Mouse (Mus musculus): ENCODE measurements around the gene Gm10964.

DNA sequence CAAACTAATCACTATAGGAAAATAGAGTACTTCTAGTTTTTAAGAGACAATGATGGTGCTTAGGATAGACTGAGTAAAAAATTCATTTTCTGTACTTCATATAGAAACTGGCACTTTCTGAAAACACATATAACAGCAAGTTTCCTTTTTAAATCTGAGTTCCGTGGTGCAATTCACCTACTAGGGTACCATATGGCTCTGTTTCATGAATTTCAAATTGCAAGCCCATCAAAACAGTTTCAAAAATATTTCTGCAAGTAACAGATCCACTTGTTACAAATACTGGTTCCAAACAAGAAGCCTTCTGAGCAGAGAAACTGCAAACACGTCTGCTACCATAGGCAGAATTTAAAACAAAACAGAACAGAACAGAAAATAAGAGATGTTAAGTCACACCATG lies 12.4 kb downstream of the Gm10964 start:
- TF ChIP-seq POLR2A (IDR thresholded peaks at IDR 0.05; ENCODE audit: insufficient read depth, low read depth, low read length), result no peak
- no peak for TF ChIP-seq CTCF (IDR thresholded peaks at IDR 0.05; ENCODE audit: insufficient read depth, low read depth, low read length)

All from olfactory bulb, adult 2 months (tissue).